Mouse (Mus musculus) gastrocnemius, postnatal 4 days (tissue): ENCODE measurements around the gene Gm10230. TPM values are rescaled to one million over a fixed set of nuclear protein-coding genes. Genes with fewer than 3 reads are reported as not detected.
"Not testable (repeated sequence)": the region's sequence is repeated elsewhere in the genome, so short reads cannot be mapped to it uniquely, and the experiment has no call there.

Experiments
- DNase-seq, 2 experiments: peaks; one replicate each; pipeline ENCODE4 v3.0.0; 2021 to 2022; ENCODE audit warnings: low spot score in 2 of 2, mixed read lengths in 2 of 2
- long read RNA-seq, 2 experiments: library from polyadenylated mRNA; stranded (forward); transcript quantifications; one replicate each; pipeline ENCODE4 v2.0.0; 2021
- microRNA-seq: library from miRNA; unstranded; fragments of <30 nt; microRNA quantifications from one replicate; pipeline ENCODE4 v1.2.0, GENCODE M21; 2021
- total RNA-seq, 2 experiments: library from RNA; stranded (reverse); gene quantifications; 2 replicates each; pipeline ENCODE4 v1.2.3; 2021

Gene Gm10230
- total RNA-seq = not detected
- long read RNA-seq, experiment 1 = 0 reads
- long read RNA-seq, experiment 2 = 0 reads

GRCm38 (mm10) chrX:27494782-27495181 lies at the start of gene Gm10230:
Gene Gm10230, minus strand, starts transcription at chrX:27494882.
- not testable (repeated sequence) for DNase-seq

Small RNAs within 50 kb of the gene (microRNA-seq; reads per million reads assigned to microRNA genes)
- not detected for gene Gm44452
